Comparison of ENCODE assay signal across 27 mouse cellular contexts in genomic region chr13:26061322-26061721, GRCm38 (mm10).
DNase-seq lines count a peak whose midpoint lies in the region; ATAC-seq and TF ChIP-seq lines count a peak whose summit lies in the region.
"Had no signal": no experiment of that assay in that cellular context is flagged by ENCODE, and none has a peak within 500 bp of the region (broad histone marks: within the 10 kb centered on the region; RNA-seq: fewer than 3 reads in every experiment).

No protein-coding gene starts in this region.

- no peak for DNase-seq in forebrain, embryonic 11.5 days (ENCODE audit: low spot score)
- no peak for DNase-seq in kidney, adult 2 months
- DNase-seq: adrenal gland, postnatal 25 days; cerebellum, adult 9-10 months; forebrain, postnatal 0 days; gastrocnemius, postnatal 14 days; heart, adult 11 months; layer of hippocampus, adult 9-11 months; lung, adult 18-20 months; lung, postnatal 14 days; right cerebral cortex, adult 18-20 months; right cerebral cortex, postnatal 4 days; thymus, postnatal 25 days had no signal

- no peaks in the 10 kb centered on the region for H3K36me3 ChIP-seq in forebrain, embryonic 11.5 days (ENCODE audit: control insufficient read depth, insufficient read depth, low read length)
- no peaks in the 10 kb centered on the region for H3K36me3 ChIP-seq in forebrain, embryonic 13.5 days (ENCODE audit: poor library complexity, severe bottlenecking)
- H3K36me3 ChIP-seq in kidney, embryonic 15.5 days: no peaks in the 10 kb centered on the region
- H3K36me3 ChIP-seq in kidney, adult 2 months (ENCODE audit: control insufficient read depth, insufficient read depth, low read length): no peaks in the 10 kb centered on the region
- H3K36me3 ChIP-seq in midbrain, embryonic 12.5 days: no peaks in the 10 kb centered on the region
- H3K36me3 ChIP-seq in midbrain, embryonic 15.5 days (replicated peaks): no peaks in the 10 kb centered on the region
- no peaks in the 10 kb centered on the region for H3K36me3 ChIP-seq in neural tube, embryonic 15.5 days
- H3K36me3 ChIP-seq: embryonic facial prominence, embryonic 13.5 days; hindbrain, embryonic 15.5 days; limb, embryonic 13.5 days; liver, embryonic 12.5 days had no signal

- TF ChIP-seq POLR2A in kidney, adult 2 months (IDR thresholded peaks at IDR 0.05; ENCODE audit: low read depth, low read length): no peak

- H3K27me3 ChIP-seq in forebrain, embryonic 11.5 days (ENCODE audit: control insufficient read depth, insufficient read depth, low read length): no peaks in the 10 kb centered on the region
- H3K27me3 ChIP-seq in forebrain, embryonic 13.5 days: no peaks in the 10 kb centered on the region
- no peaks in the 10 kb centered on the region for H3K27me3 ChIP-seq in kidney, embryonic 15.5 days
- H3K27me3 ChIP-seq in kidney, adult 2 months (replicated peaks; ENCODE audit: control insufficient read depth, insufficient read depth, low read length): no peaks in the 10 kb centered on the region
- H3K27me3 ChIP-seq in midbrain, embryonic 12.5 days: no peaks in the 10 kb centered on the region
- H3K27me3 ChIP-seq in midbrain, embryonic 15.5 days (replicated peaks): no peaks in the 10 kb centered on the region
- no peaks in the 10 kb centered on the region for H3K27me3 ChIP-seq in neural tube, embryonic 15.5 days (replicated peaks)
- H3K27me3 ChIP-seq: embryonic facial prominence, embryonic 13.5 days; hindbrain, embryonic 15.5 days; limb, embryonic 13.5 days; liver, embryonic 12.5 days had no signal

- no peak for TF ChIP-seq CTCF in kidney, adult 2 months (conservative IDR thresholded peaks at IDR 0.05; ENCODE audit: insufficient read depth, insufficient read length, low read depth, low read length)

- ATAC-seq in forebrain, embryonic 11.5 days (replicated peaks; ENCODE audit: low FRiP score): peak; percentile 44; the same call in 1 of the 2 replicates
- ATAC-seq in forebrain, embryonic 13.5 days: no peak
- peak; percentile 92 for ATAC-seq in kidney, embryonic 15.5 days (replicated peaks; ENCODE audit: low FRiP score)
- ATAC-seq in midbrain, embryonic 12.5 days (ENCODE audit: low FRiP score, low read depth): 0 out of 2 replicates have a peak, but pooled peaks have one; percentile 52
- ATAC-seq in midbrain, embryonic 15.5 days (replicated peaks): no peak
- peak; percentile 35; the same call in 1 of the 2 replicates for ATAC-seq in neural tube, embryonic 15.5 days (ENCODE audit: low FRiP score)
- ATAC-seq in erythroid progenitor cell, adult 5-6 weeks (replicated peaks; ENCODE audit: low FRiP score, poor library complexity, severe bottlenecking): no peak
- ATAC-seq: CD4-positive, CD25-positive, alpha-beta regulatory T cell, adult 4 months; forebrain, postnatal 0 days; intestine, embryonic 16.5 days; liver, embryonic 12.5 days had no signal

- WGBS in forebrain, embryonic 11.5 days: 13% methylated on average over 2 of the region's 2 CpGs
- WGBS in forebrain, embryonic 13.5 days: 8% methylated on average over 2 of the region's 2 CpGs
- 17% methylated on average over 2 of the region's 2 CpGs for WGBS in kidney, embryonic 15.5 days
- 24% methylated on average over 2 of the region's 2 CpGs for WGBS in kidney, adult 2 months
- 19% methylated on average over 2 of the region's 2 CpGs for WGBS in midbrain, embryonic 12.5 days
- WGBS in midbrain, embryonic 15.5 days: 27% methylated on average over 2 of the region's 2 CpGs
- 26% methylated on average over 2 of the region's 2 CpGs for WGBS in neural tube, embryonic 15.5 days

- no peak overlapping the region for H3K4me3 ChIP-seq in forebrain, embryonic 11.5 days (ENCODE audit: low read depth, low read length)
- H3K4me3 ChIP-seq in forebrain, embryonic 13.5 days: no peak overlapping the region
- no peak overlapping the region for H3K4me3 ChIP-seq in kidney, embryonic 15.5 days (replicated peaks)
- no peak overlapping the region for H3K4me3 ChIP-seq in kidney, adult 2 months (ENCODE audit: insufficient read depth, low read depth, low read length)
- no peak overlapping the region for H3K4me3 ChIP-seq in midbrain, embryonic 12.5 days
- H3K4me3 ChIP-seq in midbrain, embryonic 15.5 days: no peak overlapping the region
- no peak overlapping the region for H3K4me3 ChIP-seq in neural tube, embryonic 15.5 days (replicated peaks)
- H3K4me3 ChIP-seq: embryonic facial prominence, embryonic 13.5 days; erythroblast, embryonic 14.5 days; hindbrain, embryonic 15.5 days; limb, embryonic 13.5 days; liver, embryonic 12.5 days had no signal

- no peak overlapping the region for H3K9ac ChIP-seq in forebrain, embryonic 11.5 days (ENCODE audit: low read length)
- no peak overlapping the region for H3K9ac ChIP-seq in forebrain, embryonic 13.5 days
- no peak overlapping the region for H3K9ac ChIP-seq in kidney, embryonic 15.5 days
- H3K9ac ChIP-seq in midbrain, embryonic 12.5 days (replicated peaks): no peak overlapping the region
- H3K9ac ChIP-seq in midbrain, embryonic 15.5 days: no peak overlapping the region
- no peak overlapping the region for H3K9ac ChIP-seq in neural tube, embryonic 15.5 days (replicated peaks)
- H3K9ac ChIP-seq: embryonic facial prominence, embryonic 13.5 days; forebrain, postnatal 0 days; hindbrain, embryonic 15.5 days; limb, embryonic 13.5 days; liver, embryonic 12.5 days had no signal

- no peaks in the 10 kb centered on the region for H3K4me1 ChIP-seq in forebrain, embryonic 11.5 days (replicated peaks; ENCODE audit: control insufficient read depth, insufficient read depth, low read length)
- H3K4me1 ChIP-seq in forebrain, embryonic 13.5 days: no peaks in the 10 kb centered on the region
- no peaks in the 10 kb centered on the region for H3K4me1 ChIP-seq in kidney, embryonic 15.5 days
- H3K4me1 ChIP-seq in kidney, adult 2 months (ENCODE audit: control insufficient read depth, insufficient read depth, low read length): no peaks in the 10 kb centered on the region
- peaks cover 6% of the 10 kb centered on the region; the same call in 1 of the 2 replicates for H3K4me1 ChIP-seq in midbrain, embryonic 12.5 days
- no peaks in the 10 kb centered on the region for H3K4me1 ChIP-seq in midbrain, embryonic 15.5 days
- H3K4me1 ChIP-seq in neural tube, embryonic 15.5 days: no peaks in the 10 kb centered on the region
- H3K4me1 ChIP-seq: embryonic facial prominence, embryonic 13.5 days; hindbrain, embryonic 15.5 days; limb, embryonic 13.5 days; liver, embryonic 12.5 days had no signal

- no peak overlapping the region for H3K4me2 ChIP-seq in forebrain, embryonic 11.5 days (ENCODE audit: low read depth, low read length, severe bottlenecking)
- H3K4me2 ChIP-seq in forebrain, embryonic 13.5 days: no peak overlapping the region
- no peak overlapping the region for H3K4me2 ChIP-seq in kidney, embryonic 15.5 days
- no peak overlapping the region for H3K4me2 ChIP-seq in midbrain, embryonic 12.5 days (replicated peaks)
- no peak overlapping the region for H3K4me2 ChIP-seq in midbrain, embryonic 15.5 days
- H3K4me2 ChIP-seq in neural tube, embryonic 15.5 days: no peak overlapping the region
- H3K4me2 ChIP-seq: embryonic facial prominence, embryonic 13.5 days; heart, embryonic 11.5 days; hindbrain, embryonic 15.5 days; limb, embryonic 13.5 days; liver, embryonic 12.5 days had no signal

- no peaks in the 10 kb centered on the region for H3K9me3 ChIP-seq in forebrain, embryonic 11.5 days (ENCODE audit: control insufficient read depth, low read length)
- no peaks in the 10 kb centered on the region for H3K9me3 ChIP-seq in forebrain, embryonic 13.5 days (replicated peaks)
- H3K9me3 ChIP-seq in kidney, embryonic 15.5 days (replicated peaks): no peaks in the 10 kb centered on the region
- H3K9me3 ChIP-seq in midbrain, embryonic 12.5 days: no peaks in the 10 kb centered on the region
- H3K9me3 ChIP-seq in midbrain, embryonic 15.5 days: no peaks in the 10 kb centered on the region
- no peaks in the 10 kb centered on the region for H3K9me3 ChIP-seq in neural tube, embryonic 15.5 days (replicated peaks)
- H3K9me3 ChIP-seq: embryonic facial prominence, embryonic 13.5 days; hindbrain, embryonic 15.5 days; limb, embryonic 13.5 days; liver, embryonic 12.5 days had no signal

- no peak overlapping the region for H3K27ac ChIP-seq in forebrain, embryonic 11.5 days (ENCODE audit: low read depth, low read length)
- H3K27ac ChIP-seq in forebrain, embryonic 13.5 days: no peak overlapping the region
- H3K27ac ChIP-seq in kidney, embryonic 15.5 days: no peak overlapping the region
- H3K27ac ChIP-seq in kidney, adult 2 months (ENCODE audit: insufficient read depth, low read depth, low read length): no peak overlapping the region
- no peak overlapping the region for H3K27ac ChIP-seq in midbrain, embryonic 12.5 days (replicated peaks)
- H3K27ac ChIP-seq in midbrain, embryonic 15.5 days: no peak overlapping the region
- no peak overlapping the region for H3K27ac ChIP-seq in neural tube, embryonic 15.5 days (replicated peaks)
- H3K27ac ChIP-seq: embryonic facial prominence, embryonic 13.5 days; hindbrain, embryonic 15.5 days; limb, embryonic 13.5 days; liver, embryonic 12.5 days had no signal

Comparison
In these comparisons a context has a peak if more than half of its experiments do, and no peak if none do; other contexts are left out.
1. ATAC-seq: peak in forebrain, embryonic 11.5 days (single experiment), kidney, embryonic 15.5 days (single experiment), midbrain, embryonic 12.5 days (single experiment) and neural tube, embryonic 15.5 days (single experiment); none in forebrain, embryonic 13.5 days (single experiment), midbrain, embryonic 15.5 days (single experiment) and erythroid progenitor cell, adult 5-6 weeks (single experiment).